Mouse (Mus musculus) monocyte, adult 2 months (primary cell): ENCODE data around the gene Cadps2.

Experiments
- DNase-seq, 2 experiments: peaks; one replicate each; pipeline ENCODE4 v3.0.0; 2022; ENCODE audit warnings: low spot score in 2 of 2, low read depth in 1 of 2

Cadps2 gene

GRCm38 (mm10) chr6:23254644-23255043 lies 584.6 kb downstream of the Cadps2 start:
- no peak for DNase-seq

DNA sequence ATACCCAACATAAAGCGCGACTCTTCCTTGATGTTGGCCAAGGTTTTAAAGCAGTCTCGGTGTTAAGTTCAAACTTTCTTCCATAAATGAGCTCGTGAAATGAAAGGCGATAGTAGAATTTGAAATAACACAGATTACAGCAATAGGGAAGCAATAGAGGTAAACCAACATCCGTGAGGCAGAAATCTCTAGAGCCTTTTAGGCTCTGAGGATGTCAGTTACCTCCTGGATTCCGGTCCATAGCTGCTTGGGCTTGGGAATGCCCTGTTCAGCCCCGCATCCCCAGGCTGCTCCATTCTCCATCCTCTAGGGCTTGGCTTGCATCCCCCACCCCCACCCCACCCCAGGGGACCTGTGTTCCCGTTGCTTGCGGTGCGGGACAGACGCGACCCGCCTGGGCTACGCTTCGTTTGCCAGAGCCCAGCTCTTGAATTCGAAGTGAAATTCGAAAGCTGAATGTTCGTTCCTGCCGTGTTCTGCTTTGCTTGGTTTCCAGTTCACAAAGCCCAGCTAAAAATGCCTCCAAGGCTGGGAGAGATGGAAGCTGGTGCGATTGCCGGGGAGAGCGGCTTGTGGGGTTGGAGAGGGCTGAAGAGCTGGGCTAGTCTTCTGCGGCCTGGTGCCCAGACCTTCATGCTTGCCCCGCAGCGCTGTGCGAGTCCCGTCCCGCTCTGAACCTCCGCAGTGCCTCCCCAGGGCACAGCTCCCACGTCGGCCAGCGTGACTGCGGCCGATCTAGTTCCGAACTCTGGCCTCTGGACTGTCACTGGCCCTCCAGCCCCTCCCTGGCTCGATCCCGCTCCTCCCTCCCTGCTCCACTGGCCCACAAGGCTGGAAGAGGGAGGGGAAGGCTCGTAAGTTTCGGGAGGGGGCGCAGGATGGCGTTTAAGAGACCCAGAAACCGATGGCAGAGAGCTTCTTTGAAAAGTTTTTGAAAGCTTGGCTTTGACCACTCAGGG lies 585.6 kb downstream of the Cadps2 start:
- no peak for DNase-seq

DNA sequence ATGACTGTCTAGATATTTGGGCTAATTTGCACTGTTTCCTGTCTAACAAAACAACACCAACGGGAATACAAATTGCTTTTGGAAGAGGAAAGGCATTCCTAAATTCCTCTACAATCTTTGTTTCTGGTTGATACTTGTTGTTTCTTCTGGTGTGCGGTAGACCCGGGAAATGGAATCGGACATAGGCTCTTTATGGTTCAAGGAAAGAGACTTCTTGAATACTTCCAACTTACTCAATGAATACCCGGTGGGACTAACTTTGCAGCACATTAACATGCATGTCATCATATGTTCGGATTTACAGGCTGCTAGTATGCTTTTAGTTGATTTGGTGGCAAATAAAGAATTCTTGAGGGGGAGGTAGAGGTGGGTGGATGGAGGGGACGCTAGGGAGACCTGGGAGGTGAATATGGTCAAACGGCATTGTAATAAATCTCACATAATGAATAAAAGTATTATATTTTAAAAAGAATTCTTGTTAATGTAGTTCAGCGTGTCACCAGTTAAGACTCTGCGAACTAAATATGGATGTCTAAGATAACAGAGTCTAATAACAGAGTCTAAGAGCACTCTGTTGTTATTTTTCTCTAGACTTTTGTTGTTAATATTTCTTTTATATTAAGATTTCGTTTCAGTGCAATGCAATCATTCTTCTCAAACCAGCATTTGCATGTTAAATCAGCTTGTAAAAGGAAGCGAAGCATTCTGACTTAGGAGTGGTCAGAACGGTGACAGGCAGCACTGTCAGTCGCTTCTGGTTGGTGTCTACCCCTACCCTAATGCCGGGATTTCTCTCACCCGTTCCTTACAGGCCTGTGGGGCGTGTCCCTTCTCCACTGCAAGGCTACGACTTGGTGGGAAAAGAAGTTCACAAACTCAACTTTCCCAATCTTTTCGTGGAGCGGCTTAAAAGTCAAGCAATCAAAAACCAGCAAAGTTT lies 586.8 kb downstream of the Cadps2 start:
- DNase-seq, result no peak

DNA sequence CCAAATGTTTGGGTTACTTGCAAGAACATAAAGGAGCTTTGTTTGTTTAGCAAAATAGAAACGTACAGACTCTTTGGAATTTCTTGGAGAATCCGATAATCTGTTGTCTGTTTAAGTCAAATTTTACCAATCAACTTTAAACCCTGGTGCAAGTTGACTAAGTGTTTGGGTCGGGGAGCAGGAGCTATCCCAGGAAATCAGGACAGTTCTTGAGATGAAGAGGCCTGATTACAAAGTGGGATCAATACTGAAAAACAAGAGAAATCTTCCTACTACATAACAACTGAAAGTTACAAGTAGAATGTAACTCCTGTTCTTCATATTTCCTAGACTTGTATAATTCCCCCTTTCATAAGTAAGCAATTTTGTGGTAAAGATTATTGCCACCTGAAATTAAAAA lies 587.8 kb downstream of the Cadps2 start:
- no peak for DNase-seq

- no peak for DNase-seq
These were observed 588.8 kb downstream of the Cadps2 start for GRCm38 (mm10) chr6:23250288-23250955.

DNA sequence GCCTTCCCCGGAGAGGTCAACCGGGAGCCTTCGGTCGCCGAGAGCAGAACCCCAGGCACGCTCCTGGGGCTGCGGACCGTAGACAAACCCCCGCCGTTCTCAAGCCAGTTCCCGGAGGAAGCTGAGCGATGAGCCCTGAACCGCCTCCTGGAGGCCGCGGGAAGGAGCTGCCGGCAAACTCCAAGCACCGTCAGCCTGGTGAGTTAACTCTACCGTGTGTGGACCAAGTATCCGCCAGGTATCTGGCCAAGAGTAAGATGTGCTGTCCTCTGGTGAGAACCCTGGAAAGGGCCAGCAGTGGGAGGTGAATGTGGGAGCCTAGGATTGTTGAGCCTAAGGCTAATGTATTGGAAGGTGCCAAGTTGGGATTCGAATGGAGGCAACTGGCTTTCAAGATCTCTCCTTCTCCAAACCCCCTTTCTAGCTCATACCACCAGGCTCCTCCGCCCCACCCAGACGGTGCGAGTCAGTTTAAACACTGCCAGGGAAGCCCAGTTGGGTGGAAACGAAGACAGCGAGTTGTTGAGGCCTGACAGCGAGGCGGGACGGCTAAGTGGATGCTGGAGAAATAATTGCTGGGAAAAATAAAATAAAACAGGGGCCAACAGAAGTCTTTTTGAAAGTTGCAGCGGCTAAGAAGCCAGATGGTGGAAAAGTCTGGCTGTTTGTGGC lies 589.5 kb downstream of the Cadps2 start:
- DNase-seq, result no peak

DNA sequence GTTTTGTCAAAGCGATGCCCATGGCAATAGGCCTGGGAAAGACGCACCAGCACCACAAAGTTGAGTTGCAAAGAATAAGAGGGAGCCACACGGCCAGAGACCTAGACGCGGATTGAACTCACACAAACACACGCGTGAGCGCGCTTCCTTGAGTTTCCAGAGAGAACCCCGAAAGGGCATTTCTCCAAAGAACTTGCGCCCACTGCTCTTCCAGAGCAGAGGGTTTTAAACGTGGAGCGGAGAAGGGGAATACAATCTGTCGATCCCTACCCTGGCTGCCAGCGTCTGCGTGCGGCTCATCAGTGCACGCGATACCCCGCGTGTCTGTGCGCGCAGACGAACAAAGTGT lies 590.2 kb downstream of the Cadps2 start:
- no peak for DNase-seq

DNA sequence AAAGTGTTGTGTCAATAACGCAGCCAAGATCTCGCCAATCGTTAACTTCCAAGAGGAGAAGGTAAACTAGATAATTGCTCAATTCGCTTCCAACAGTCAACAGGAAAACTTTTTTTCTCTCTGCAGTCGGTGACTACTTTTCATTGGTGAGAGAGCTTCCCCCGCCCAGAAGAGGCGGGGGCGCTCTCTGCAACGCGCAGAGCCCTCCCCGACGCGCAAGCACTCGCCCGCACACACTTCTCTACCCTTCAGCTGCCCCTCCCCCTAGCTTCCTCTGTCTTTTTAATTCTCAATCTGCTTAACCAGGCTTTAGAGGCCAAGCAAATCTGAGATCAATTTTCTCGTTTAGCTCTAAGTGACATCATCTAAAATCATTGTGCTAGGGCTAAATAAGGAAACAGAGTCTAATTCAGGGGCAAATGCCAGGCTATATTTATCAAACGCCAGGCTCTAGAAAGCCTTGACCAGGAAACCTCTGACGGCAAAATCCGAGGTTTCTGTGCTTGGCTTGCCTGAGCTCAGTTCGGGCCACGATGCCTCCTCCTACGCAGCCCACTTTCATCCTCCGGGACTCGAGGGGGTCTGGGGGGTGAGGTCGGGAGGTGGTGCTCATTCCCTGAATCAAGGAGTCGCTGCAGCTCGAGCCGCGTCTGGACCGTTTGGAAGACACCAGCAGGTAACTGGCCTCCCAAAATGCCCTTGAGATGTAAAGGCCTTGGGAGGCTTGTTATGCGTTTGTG lies 590.7 kb downstream of the Cadps2 start, which contains the start of gene Fezf1:
Gene Fezf1, minus strand, starts transcription at position 50 of the 740 bp plus-strand sequence.
- DNase-seq, result no peak

DNA sequence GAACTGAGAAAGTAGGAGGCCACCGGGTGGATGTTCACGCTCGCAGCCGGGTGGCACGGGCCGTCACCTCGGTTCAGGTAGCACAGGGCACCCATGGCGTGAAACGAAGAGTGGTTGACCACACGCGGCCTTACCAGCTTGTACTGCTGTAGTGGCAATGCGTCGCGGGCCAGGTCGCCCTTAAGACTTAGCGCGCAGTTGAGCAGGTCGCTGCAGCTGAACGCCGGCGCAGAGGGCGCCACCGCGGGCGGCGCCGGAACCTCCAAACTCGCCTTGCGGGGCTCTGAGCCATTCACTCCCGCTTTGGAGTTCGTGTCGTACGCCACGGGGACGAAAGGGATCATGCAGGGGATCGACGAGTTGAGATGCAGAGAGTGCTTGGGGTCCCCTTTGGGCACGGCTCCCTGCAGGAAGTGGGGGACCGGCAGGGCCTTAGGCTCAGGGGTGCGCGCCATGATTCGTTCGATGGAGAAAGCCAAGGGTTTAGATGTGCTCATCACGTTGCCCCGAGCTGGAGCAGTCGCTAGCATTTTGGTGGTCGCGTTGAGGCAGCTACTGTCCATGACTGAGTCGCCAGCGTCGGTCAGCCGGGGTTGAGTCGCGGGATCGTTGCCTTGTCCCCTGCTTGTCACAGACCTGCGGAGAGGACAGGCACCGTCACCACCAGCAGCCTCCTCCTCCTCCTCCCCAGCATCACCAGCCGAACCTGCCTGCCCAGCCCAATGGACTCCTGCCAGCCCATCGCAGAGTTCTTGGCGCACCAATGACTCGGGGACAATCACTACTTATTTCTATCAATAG lies 591.5 kb downstream of the Cadps2 start:
- no peak for DNase-seq

GRCm38 (mm10) chr6:23246790-23247511 lies 592.3 kb downstream of the Cadps2 start:
- DNase-seq, result no peak

GRCm38 (mm10) chr6:23246061-23246789 lies 593.0 kb downstream of the Cadps2 start:
- DNase-seq, result no peak

GRCm38 (mm10) chr6:23245545-23246011 lies 593.6 kb downstream of the Cadps2 start:
- DNase-seq, result no peak

- no peak for DNase-seq
These were observed 594.1 kb downstream of the Cadps2 start for GRCm38 (mm10) chr6:23245121-23245520.

DNA sequence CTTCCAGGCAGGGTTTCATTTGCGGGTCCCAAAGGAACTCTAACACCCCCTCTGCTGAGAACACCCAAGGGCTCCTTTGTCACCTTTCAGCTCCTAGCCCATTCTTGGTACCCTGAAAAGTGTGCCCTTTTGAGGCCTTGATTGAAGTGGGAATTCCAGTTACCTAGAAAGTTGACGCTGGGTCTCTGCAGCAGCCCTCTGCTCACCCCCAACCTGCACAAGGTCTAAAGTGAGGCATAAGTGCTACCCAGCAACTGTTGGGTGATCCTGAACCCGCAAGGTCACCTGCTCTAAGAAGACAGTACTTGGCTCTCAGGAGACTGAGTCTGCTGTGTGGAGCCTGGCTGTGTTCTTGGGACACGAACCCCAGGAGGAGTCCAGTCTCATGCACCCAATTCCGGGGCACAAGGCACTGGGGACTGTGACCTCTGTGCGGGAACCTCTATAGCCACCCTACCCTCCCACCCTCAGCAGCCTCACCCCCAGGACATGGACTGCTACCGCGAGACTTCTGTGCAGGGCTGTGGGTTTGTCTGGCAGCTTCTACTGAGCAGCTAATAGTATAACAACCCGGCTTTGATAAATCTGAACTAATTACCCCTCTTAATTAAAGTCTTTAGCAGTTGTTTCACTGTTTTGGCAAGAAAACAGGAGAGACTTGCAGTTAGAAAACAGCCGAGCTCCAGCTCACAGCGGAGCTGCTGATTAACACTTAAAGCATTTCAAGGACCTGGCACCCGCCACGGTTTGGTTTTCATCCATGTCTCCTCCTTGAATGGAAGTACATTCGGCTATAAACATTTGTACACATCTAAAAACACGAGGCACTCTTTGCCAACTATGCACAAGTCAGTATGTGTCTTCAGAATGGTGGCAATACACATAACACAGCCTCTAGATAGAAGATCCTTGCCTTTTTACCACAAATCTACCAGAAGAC lies 595.1 kb downstream of the Cadps2 start:
- no peak for DNase-seq
